Mouse (Mus musculus) layer of hippocampus, adult 9-11 months (tissue): ENCODE results near the gene Col16a1.

Experiments
- DNase-seq: peaks from one replicate; pipeline ENCODE4 v3.0.0; 2022

The Col16a1 gene

DNA sequence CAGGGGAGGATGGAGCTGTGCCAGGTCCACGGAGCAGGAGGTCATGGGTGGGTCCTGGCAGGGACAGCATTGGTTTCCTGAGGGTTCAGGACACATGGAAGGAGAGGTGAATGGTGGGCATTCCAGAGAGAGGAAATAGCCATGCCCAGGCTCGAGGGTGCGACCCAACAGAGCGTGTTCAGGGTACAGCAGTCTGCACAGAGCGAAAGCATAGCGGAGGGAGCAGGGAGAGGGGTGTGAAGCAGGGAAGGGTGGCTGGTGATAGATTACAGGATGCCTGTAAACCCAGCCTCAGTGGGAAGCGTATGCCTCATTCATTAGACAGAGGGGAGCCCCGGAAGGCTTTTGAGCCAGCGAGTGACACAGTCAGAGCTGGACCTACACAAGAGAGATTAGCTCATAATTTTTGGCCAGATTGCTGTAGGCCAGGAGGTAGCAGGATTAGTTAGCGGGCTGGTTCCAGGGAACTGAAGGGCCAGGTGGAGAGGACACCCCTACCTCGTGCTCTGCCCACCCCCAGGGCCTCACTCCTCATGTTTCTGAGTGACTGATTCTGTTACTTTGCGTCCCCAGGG lies 37.7 kb downstream of the Col16a1 start:
- no peak for DNase-seq

DNA sequence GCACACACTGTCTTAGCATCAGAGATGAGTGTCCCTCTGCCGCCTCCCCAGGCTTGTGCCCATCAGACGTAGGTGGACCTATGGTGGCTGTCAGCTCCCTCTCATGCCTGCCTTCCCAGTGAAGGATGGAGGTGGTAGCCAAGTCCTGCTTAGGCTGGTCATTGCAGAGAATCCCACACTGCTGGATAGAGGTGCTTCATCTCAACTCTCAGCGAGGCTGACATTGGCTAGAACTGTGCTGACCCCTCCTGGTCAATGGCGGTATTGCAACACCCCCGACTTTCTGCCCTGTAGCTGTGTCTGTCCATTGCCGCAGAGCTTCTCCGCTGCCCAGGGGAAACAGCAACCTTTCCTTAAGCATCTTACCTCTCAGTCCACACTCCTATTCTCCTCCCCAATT lies 39.7 kb downstream of the Col16a1 start:
- peak; percentile 83 for DNase-seq

DNA sequence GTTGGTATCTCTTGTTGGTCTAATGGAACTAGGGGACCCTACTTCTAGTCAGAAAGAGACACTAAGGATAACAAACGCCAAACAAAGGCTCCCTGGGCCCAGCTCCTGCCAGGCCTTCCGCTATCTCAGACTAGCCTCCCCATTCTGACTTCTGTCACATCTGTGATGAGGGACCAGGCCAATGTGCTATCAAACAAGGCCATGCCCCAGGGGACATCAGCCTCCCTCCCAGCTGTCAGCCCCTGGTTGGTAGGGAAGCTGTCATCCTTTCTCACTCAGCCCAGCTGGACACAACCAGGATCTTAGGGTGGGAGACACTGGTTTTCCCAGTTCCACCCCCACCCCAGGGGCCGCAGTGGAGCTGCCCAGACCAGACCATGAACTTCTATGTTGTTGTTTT lies 47.5 kb downstream of the Col16a1 start:
- no peak for DNase-seq

DNA sequence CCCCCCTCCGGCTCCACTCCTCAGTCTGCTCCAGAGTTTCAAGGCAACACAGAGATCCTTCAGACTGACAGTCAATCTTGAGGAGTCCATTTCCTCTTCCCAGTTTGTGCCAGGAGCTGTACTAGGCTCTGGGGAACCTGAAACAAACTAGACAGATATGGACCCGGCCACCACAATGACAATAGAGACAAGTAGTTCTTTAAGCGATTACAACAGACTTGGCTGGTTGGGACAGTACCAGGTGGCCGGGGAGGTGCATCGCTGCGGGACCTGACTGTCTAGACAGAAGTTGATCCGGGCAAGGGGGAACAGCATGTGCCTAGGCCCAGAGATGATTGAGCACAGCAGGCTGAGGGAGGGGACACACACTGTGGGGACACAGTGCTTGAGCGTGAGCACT lies 53.5 kb downstream of the Col16a1 start:
- no peak for DNase-seq

DNA sequence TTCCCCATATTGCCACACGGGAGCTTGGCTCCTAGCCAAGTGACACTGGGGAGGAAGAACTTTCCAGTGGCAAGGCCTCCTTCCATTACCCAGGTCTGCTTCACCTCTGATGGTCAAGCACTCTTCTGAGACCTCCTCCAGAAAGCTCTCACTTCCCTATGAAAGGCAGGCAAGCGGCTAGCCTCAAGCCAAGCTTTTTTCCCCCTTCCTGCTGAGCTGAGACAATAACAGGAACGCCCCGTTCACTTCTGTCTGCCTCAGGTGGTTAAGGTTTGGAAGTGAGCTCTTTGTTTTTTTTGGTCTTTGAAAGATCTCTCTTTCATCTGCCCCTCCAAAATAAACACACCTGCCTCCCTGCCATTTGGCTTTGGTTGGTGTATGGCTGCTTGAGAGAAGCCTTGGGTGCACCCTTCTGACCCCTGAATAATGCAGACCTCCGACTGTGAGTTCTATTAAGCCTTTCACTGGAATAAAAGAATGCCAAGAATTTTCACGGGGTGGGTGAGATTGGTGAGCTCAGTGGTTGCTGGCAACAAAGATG lies 54.5 kb downstream of the Col16a1 start, which contains the start of gene Pef1:
TSS of gene Pef1 (plus strand) at position 448 of the 541 bp plus-strand sequence.
- no peak for DNase-seq

DNA sequence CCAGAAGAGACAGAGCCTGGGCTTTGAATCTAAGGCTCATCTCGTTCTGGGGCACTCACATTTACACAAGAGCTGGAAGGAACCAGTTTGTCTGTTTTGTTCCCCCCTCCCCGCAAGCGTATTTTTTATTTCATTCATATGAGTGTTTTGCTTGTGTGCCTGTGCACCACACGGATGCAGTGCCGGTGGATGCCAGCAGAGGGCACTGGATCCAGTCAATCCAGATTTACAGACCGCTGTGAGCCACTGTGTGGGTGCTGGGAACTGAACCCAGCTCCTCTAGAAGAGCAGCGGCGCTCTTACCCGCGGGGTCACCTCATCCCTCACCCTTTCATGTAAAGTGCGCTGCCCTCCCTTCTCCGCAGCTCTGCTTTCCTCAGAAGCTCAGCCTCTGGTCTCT lies 56.0 kb downstream of the Col16a1 start:
- no peak for DNase-seq

DNA sequence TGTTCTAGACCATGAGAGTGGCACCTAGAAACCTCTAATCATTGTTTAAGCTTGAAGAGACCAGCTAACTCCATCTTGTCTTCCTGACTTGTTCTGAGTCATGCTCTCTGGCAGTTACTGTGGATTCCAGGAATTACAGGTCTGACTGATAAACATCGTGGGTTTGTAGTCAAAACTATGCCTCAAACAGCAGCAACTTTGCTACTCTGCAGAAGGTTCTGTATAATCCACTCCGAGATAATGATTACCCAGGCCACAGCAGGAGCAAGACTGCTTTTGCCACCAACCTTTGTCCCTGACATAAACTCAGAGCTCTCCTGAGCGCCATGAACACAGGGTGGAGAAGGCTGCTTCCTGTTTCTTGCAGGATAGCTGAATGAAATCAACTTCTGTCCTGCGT lies 56.9 kb downstream of the Col16a1 start:
- no peak for DNase-seq

DNA sequence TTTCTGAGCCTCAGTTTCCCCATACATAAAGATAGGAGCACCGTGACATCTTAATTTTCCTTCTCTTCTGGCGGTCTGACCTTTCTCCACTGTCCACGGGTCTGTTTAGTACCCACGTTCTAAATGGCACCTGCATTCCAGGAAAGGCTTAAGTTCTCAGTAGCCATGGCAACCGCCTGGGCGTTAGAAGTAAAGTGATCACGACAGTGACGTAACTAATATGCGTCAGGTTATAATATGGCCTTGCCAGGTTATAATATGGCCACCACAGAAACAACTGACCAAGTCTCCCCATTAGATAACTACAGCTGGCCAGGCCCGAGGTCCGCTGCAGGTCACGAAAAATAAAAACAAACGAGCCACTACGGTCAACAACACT lies 59.4 kb downstream of the Col16a1 start:
- no peak for DNase-seq

DNA sequence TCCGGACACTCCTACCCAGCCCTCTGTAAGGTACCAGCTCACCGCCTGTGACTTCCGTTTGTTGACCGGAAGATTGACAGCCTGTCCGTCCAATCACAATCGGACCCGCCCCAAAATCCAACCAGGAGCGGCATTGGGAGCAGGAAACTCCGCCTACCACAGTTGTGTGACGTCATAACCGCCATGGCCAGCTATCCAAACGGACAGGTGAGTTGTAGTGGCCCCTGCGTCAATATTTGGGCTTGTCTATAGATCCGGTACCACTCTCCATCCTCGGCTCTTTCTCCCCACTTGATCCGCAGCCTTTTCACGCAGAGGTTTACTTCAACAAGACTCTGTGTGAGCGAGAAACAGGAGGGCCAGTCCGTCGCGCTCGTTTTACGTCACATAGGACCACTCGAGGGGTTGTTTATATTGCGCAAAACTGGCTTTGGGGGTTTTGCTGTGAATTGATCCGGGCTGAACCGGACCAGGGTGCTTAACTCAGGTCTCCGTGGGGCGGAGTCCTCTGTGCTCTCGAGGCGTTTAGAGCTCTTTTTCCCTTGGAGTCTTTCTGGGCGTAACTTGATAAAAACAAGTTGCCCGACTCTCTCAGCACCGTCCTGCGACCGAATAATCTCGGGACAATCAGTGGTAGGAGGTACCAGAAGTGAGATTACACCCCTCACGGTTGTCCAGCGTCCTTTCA lies 59.9 kb downstream of the Col16a1 start:
- peak; percentile 100 for DNase-seq

DNA sequence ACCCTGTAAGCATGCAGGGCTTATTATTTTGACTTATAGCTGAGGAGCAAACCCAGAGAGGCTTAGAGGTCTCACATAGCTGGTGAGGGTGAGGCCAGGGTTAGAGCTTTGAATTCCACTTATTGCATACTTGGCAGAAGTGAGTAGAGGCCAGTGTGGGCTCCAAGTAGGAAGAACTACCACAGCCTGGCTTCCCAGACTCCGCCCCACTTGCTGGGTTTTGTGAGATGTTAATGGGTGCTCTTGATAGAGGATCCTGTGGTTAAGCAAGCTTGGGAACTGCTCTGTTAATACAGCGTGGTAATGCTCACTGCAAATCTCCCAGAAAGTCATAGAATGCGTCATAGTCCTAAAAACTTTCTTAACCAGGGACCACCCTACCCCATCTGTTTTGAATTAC lies 61.3 kb downstream of the Col16a1 start:
- DNase-seq, result no peak

DNA sequence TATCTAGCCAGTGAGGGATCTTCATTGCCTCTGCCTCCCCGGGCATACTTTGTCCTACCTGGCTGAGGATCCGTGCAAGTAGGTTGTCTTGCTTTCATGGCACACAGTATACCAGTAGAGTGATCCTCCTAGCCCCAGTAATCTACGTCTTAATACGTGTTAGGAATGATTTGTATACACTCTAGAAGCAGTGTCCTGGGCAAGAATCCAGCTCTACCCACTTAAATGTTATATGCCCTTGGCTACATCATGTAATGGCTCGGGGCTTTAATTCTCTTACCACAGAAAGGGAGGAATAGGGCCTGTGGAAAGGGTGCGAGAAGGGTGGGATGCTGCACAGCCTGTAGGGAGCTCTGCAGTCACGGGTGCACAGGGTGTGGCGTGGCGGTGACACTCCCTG lies 62.0 kb downstream of the Col16a1 start:
- no peak for DNase-seq

DNA sequence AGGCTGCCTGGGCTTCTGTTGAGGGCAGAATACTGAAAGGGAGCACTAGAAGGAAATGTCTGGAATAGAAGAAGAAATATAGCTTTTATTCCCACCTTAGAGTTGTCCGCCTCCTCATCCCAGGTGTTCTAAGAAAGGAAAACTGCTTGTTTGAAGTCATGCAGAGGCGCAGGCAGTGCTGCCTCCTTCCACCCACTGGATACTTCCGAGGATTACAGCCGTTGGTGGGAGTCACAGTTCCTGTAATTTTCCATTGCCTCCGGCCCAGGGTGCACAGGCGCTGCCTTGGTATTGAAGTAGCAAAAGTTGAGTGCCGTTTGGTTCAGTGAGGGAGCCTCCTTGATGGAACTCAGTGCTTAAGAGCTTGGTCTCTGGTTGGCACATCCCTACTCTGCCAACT lies 62.5 kb downstream of the Col16a1 start:
- DNase-seq, result no peak

DNA sequence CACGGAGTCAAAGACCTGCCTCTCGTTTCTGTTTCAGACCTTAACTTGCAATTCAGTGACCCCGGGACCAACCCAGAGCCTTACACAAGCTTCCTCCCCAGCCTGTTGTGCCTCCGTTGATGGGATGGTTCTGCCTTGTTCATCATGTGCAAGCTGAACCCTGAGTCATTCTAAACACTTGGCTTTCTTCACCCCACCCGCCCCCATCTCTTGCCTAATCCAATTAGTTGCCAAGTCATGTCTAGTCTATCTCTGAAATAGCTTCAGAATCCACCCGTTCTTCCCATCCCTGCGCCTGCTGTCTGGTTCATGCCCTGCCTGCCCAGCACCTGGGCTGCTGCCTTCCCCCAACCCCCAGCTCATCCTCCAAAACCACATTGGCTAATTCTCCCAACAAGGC lies 64.7 kb downstream of the Col16a1 start:
- DNase-seq, result peak; percentile 45

DNA sequence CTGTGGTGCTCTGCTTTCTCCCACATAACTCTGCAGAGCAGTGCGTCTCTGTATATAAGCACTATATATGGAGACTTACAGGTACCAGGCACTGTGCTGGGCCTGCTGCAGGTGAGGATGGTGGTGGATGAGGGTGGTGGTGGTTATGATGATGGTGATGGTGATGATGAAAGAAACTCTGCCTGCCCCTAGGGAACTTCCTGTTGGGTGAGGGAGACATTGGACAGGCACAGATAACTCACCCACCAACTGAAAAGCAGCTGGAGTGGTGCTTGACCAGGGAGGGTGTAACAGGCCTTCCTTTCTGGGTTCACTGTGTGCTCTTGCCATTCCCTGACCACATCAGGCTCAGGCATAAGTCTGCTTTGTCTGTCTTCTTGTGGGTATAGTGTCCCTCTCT lies 65.1 kb downstream of the Col16a1 start:
- no peak for DNase-seq

DNA sequence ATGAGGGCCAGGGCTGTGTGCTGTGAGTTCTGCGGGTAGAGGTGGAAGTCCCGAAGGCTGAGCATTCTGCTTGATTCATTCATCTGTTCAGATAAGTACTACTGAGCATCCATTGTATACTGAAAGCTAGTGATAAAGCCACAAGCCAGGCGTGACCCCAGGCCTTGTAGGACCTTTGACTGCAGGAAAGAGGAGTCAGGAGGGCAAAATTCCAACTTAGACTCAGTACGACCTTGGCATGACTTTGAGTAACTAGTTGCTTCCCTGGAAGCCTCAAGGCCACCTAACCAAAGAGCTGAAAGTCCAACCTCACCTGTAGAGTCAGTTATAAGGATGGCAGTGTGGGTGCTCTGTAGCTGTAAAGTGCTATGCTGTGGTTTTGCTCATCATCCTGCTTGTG lies 73.1 kb downstream of the Col16a1 start:
- DNase-seq, result no peak

DNA sequence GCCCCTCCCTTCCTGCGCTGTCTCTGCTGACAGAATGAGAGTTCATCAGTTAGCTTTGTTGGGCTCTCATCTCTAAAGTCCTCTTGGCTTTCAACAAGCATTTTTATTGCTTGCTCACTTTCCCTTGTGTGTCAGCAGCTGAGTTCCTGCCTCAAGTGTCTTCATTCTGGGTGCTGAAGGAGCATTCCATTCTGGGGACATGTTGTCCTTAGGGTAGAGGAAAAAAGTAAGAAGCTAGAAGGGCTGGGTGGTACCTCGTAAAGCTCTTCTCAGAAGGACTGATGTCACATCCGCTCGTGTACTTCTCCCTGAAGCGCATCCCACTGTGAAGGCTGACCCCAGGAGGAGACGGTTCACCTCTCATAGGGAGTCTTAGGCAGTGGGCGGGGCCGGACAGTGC lies 73.9 kb downstream of the Col16a1 start:
- DNase-seq, result no peak

DNA sequence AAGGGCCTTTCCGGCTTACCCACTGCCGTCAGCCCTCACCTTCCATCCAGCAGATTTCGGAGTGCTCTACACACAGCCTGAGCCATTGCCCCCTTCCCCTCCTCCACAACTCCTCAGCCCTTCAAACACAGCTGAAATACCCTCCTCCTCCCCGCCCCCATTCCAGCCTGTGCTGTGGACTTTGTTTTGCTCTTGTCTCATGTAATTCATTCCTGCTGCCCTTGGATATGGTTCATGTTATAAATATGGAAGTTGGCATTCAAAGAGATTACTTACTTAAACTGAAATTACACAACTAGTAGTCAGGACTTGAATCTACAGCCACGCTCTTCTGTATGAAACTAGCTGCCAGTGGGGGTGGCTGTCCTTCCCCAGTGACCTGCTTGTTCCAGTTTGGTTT lies 75.4 kb downstream of the Col16a1 start:
- DNase-seq, result peak; percentile 30

DNA sequence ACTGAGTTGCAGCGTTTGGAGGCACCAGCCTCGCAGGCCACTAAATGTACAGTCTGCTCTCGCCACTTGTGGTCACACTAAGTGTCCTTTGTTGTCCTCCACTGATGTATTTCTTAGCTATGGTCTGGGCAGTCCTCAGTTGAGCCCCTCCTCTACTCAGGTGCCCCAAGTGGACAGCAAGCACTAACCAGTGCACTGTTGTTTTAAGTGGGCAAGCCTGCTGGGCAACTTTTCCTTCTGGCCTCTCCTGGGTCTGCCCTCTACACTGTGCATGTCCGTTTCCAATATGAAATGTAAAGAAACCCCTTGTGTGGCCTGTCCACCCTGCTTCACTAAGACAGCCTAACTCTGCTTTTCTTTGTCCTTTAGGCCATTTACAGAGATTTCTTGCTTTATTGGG lies 76.5 kb downstream of the Col16a1 start:
- DNase-seq, result no peak

DNA sequence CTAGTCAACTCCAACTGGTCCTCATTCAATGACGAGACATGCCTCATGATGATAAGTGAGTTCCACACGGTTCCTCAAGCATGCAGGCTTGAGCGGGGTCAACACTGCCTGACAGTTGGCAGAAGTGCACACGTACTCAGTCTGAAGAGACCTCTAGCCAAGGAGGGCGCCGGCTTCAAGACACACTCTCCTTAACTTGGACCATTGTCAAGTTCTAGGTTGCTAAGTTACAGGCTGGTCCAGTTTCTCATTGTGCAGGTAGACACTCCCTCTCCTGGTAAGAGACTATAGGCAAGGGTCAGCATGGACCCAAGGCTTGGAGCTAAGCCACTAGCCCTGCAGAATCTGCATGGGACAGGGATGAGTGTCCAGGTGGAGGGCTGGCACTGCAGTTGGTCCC lies 77.5 kb downstream of the Col16a1 start:
- no peak for DNase-seq

DNA sequence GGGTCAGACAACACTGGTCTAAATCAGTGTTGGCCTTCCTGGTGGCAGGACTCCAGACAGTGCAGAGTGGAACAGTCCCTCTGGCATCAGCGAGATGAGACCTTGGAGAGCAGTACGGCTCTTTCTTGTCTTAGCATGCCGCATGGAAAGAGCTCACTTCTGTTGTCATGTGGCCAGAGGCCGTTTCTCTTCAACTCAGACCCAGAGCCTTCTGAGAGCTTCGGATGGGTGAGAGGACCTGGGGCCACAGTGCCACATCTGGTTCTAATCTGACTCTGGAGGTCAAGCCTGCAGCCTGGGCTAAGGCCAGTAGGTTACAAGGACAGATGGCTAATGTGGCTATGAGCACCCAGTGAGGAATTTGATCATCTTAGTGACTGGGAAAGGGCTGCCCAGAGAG lies 78.3 kb downstream of the Col16a1 start:
- no peak for DNase-seq

DNA sequence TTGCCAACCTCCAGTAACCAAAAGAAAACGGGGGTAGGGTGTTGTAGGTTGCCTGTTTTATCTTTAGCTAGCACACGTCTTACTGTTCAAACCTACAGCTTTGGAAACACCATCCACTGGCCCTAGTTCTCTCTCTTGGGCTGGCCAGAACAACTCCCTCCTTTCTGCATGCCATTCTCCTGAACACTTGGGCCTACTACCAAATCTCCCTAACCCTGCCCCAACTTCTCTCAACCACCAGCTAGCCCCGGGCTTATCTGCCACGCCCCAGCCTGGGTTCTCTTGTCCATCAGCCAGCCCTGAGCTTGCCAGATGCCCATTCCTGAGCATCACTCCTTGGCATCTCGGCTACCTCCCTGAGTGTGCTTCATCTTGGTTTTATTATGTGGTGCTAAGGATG lies 81.3 kb downstream of the Col16a1 start:
- DNase-seq, result no peak

DNA sequence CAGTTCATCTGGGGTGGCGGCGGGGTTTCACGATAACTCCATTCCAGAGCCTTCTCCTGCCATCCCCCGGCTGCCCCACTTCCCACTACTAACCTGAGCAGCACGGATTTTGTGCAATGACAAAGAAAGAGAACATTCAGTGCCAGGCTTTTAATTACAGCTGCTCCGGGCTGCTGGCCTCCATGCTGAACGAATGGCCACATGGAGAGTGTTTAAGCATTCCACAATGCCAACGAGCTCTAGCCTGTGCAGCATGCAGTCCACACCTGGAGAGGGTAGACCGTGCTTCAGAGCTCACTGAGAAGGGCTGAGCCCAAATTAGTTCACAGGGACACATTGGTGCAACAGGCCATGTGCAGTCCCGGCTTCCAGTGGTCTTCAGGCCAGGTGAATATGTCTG lies 82.4 kb downstream of the Col16a1 start:
- no peak for DNase-seq

DNA sequence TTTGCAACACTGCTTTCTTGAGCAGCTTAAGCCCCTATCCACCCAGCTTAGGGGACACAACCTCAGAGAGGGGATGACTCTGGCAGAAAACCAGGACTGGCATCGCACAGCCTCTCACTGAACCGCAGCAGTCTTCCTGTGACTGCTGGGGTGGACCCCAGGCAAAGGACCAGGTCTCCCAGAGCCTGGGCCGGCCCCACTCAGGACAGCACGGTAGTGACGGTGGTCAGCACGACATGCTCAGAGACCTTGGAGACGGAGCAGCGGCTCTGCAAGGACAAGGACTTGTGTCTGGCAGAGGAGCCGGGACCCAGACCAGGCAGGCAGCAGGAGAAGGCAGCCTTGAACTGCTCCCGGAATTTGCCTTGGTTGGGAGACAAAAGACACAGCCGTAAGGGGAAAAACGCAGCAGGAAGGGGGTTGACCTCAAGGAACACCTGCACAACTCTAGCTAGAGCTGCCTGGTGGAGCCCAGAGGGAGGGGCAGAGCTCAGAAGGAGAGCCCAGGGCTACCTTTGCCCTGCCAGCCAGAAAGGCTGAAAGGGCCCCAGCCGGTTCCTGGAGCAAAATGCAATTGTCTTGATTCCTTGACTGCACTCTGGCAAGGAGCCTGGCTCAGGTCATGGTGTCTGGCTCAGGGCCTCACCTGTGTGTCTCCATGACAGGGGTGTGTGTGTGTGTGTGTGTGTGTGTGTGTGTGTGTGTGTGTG lies 83.2 kb downstream of the Col16a1 start:
- DNase-seq, result no peak

DNA sequence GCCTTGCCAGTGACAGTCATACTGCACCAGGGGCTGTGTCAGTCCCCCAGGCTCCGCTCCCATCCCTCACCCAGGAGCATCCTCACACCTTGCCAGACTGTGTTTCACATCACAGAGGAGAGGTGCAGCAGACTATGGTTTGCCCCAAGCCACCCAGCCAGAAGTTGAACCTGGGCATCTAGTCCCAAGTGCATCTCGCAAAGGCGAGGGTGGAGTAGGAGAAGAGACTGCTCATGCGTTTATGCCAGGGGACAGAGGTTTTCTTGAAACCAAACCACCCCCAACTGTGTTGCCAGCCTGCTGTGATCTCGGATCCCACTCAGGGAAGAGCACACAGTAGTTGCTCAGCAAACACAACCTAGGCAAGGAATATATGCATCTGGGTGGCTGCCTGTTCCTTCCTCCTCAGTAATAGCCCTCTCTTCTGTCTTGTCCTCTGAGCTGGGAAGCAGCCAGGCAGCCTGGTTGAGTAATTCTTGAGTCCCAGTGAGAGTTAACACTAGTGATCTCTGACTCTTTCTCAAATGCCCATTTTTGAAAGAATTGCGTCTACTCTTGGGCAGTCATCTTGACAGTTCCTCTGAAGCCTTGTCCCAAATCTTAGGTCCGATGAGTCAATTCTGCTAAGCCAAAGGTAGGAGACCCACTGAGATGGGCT lies 83.9 kb downstream of the Col16a1 start:
- DNase-seq, result no peak
